Mouse (Mus musculus) bone marrow macrophage, adult 2 months (primary cell): ENCODE results near the gene Rangap1.

Experiments
- CTCF ChIP-seq: IDR thresholded peaks from 2 replicates; pipeline ENCODE4 v1.5.1; 2012; ENCODE audit warnings: low read depth, mild to moderate bottlenecking, low read length, moderate library complexity
- POLR2A ChIP-seq: IDR thresholded peaks from 2 replicates; pipeline ENCODE4 v1.6.1; 2012; ENCODE audit warnings: mild to moderate bottlenecking, low read depth, low read length, borderline replicate concordance

DNA sequence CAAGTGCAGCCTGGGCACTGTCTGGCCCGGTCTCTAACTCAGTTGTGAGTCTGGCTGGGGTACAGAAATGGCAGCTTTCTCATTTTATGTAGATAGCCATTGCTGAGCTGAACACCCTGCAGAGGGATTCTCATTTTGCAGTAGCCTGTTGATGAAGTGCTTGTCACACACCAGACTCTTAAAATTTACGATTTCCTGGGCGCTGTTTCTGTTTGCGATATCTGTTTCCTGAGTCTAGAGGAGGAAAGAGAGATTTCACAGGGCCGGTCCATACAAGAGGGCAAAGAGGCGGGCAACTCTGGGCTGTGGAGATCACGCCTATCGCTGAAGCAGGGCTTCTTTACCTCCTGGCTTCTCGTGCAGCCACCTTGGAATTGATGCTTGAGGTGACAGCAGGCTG is 20.3 kb upstream of the Rangap1 start:
- no peak for TF ChIP-seq CTCF
- no peak for TF ChIP-seq POLR2A
